ENCODE assay signal across 20 mouse cellular contexts in the genomic region with DNA sequence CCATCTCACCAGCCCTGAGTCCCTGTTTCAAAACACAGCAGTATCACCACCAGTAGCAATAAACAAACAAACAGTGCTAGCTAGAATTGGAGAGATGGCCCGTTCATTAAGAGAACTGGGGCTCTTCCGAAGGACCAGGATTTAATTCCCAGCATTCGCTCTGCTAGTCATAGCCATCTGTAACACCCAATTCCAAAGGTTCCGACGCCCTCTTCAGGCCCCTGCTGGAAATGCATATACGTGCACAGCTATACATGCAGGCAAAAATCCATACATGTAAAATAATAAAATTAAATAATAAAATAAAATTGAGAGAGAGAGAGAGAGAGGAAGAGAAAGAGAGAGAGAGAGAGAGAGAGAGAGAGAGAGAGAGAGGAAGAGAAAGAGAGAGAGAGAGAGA. TPM values are rescaled to one million over a fixed set of nuclear protein-coding genes. Genes with fewer than 3 reads are reported as not detected.
DNase-seq lines count a peak whose midpoint lies in the region; ATAC-seq and TF ChIP-seq lines count a peak whose summit lies in the region.
"Had no signal": no experiment of that assay in that cellular context is flagged by ENCODE, and none has a peak within 500 bp of the region (broad histone marks: within the 10 kb centered on the region; RNA-seq: fewer than 3 reads in every experiment).

No protein-coding gene starts in this region.

- ATAC-seq in erythroblast, adult 5-6 weeks (replicated peaks; ENCODE audit: low FRiP score, poor library complexity, severe bottlenecking), result 0 out of 2 replicates have a peak, but pooled peaks have one; percentile 42
- ATAC-seq in liver, postnatal 0 days, result no peak
- no peak for ATAC-seq in forebrain, embryonic 13.5 days

- no peak overlapping the region for H3K27ac ChIP-seq in liver, postnatal 0 days (ENCODE audit: low read depth)
- H3K27ac ChIP-seq in forebrain, embryonic 13.5 days, result no peak overlapping the region
- H3K27ac ChIP-seq: embryonic facial prominence, embryonic 12.5 days had no signal

- TF ChIP-seq EP300 in liver, postnatal 0 days (IDR thresholded peaks at IDR 0.05; ENCODE audit: low read depth), result no peak

- H3K9ac ChIP-seq in liver, postnatal 0 days (replicated peaks), result no peak overlapping the region
- no peak overlapping the region for H3K9ac ChIP-seq in forebrain, embryonic 13.5 days

- DNase-seq in embryo, embryonic 10.5 days (ENCODE audit: low spot score), result peak; percentile 17
- DNase-seq in embryo, embryonic 11 days, result no peak
- DNase-seq in retina, embryonic 14.5 days (ENCODE audit: low spot score), result peak; percentile 12
- DNase-seq in retina, postnatal 1 day, result no peak
- DNase-seq in liver, postnatal 0 days, result no peak
- DNase-seq in frontal cortex, postnatal 25 days (ENCODE audit: low spot score in 2 of 2), result no peak
- DNase-seq: cerebellum, postnatal 25 days; gastrocnemius, postnatal 10 days; layer of hippocampus, postnatal 36 days; lung, postnatal 10 days; right cerebral cortex, postnatal 25 days; thymus, postnatal 36 days had no signal

- TF ChIP-seq CTCF in liver, postnatal 0 days (IDR thresholded peaks at IDR 0.05; ENCODE audit: low read depth), result peak; percentile 39

- no peaks in the 10 kb centered on the region for H3K36me3 ChIP-seq in liver, postnatal 0 days (replicated peaks; ENCODE audit: insufficient read depth, low read length)
- H3K36me3 ChIP-seq in forebrain, embryonic 13.5 days (ENCODE audit: poor library complexity, severe bottlenecking), result no peaks in the 10 kb centered on the region
- H3K36me3 ChIP-seq: embryonic facial prominence, embryonic 12.5 days; forebrain, embryonic 10.5 days; G1E; heart, embryonic 12.5 days; limb, embryonic 10.5 days had no signal

- no peak overlapping the region for H3K4me3 ChIP-seq in liver, postnatal 0 days (ENCODE audit: low read depth, low read length)
- H3K4me3 ChIP-seq in forebrain, embryonic 13.5 days, result no peak overlapping the region
- H3K4me3 ChIP-seq: embryonic facial prominence, embryonic 12.5 days had no signal

- 73% methylated on average over 6 of the region's 6 CpGs for WGBS in liver, postnatal 0 days (ENCODE audit: insufficient replicate concordance)
- 74% methylated on average over 6 of the region's 6 CpGs for WGBS in forebrain, embryonic 13.5 days

- no peaks in the 10 kb centered on the region for H3K9me3 ChIP-seq in liver, postnatal 0 days (ENCODE audit: low read length)
- H3K9me3 ChIP-seq in forebrain, embryonic 13.5 days (replicated peaks), result no peaks in the 10 kb centered on the region; the same call in 1 of the 2 replicates
- H3K9me3 ChIP-seq: embryonic facial prominence, embryonic 12.5 days; forebrain, embryonic 10.5 days; heart, embryonic 12.5 days; limb, embryonic 10.5 days had no signal

- peaks cover 19% of the 10 kb centered on the region for H3K4me1 ChIP-seq in liver, postnatal 0 days (ENCODE audit: insufficient read depth)
- no peaks in the 10 kb centered on the region for H3K4me1 ChIP-seq in forebrain, embryonic 13.5 days

- H3K4me2 ChIP-seq in liver, postnatal 0 days (ENCODE audit: low read depth, low read length), result no peak overlapping the region
- no peak overlapping the region for H3K4me2 ChIP-seq in forebrain, embryonic 13.5 days

- no peaks in the 10 kb centered on the region for H3K27me3 ChIP-seq in liver, postnatal 0 days (ENCODE audit: insufficient read depth, low read length)
- no peaks in the 10 kb centered on the region for H3K27me3 ChIP-seq in forebrain, embryonic 13.5 days
- H3K27me3 ChIP-seq: embryonic facial prominence, embryonic 12.5 days; heart, embryonic 12.5 days had no signal

RNA-seq across cellular contexts. Expression of gene Tnfsfm13, which starts 23.5 kb away (rescaled TPM):
- total RNA-seq in erythroblast, adult 5-6 weeks (2015; ENCODE audit: low replicate concordance), result 0.38 and 4.8 TPM in 2 replicates
- total RNA-seq in erythroblast, adult 5-6 weeks (2017; ENCODE audit: low replicate concordance), result 2.8 and 5.2 TPM in 2 replicates
- polyA plus RNA-seq in liver, postnatal 0 days (2015; fragmentation: Nextera tagmentation; extraction: Ambion mirVana), result 1.1 and 1.4 TPM in 2 replicates
- 0.45 and 0.87 TPM in 2 replicates for polyA plus RNA-seq in forebrain, embryonic 13.5 days (2015; fragmentation: Nextera tagmentation; extraction: Ambion mirVana)
- total RNA-seq: G1E had no signal
- polyA plus RNA-seq: G1E had no signal

RNA-seq across cellular contexts. Expression of gene Tnfsf12, which starts 23.8 kb away (rescaled TPM):
- total RNA-seq in erythroblast, adult 5-6 weeks (2015; ENCODE audit: low replicate concordance), result 1.3 TPM in 1 of 2 replicates, not detected in the other
- 0.17 and 1.1 TPM in 2 replicates for total RNA-seq in erythroblast, adult 5-6 weeks (2017; ENCODE audit: low replicate concordance)
- polyA plus RNA-seq in liver, postnatal 0 days (2015; fragmentation: Nextera tagmentation; extraction: Ambion mirVana), result 2.8 and 3.6 TPM in 2 replicates
- 1.00 and 1.1 TPM in 2 replicates for polyA plus RNA-seq in forebrain, embryonic 13.5 days (2015; fragmentation: Nextera tagmentation; extraction: Ambion mirVana)
- total RNA-seq: G1E had no signal
- polyA plus RNA-seq: G1E had no signal

RNA-seq across cellular contexts. Expression of gene Tnfsf13, which starts 33.8 kb away (rescaled TPM):
- 9.2 and 17.9 TPM in 2 replicates for total RNA-seq in erythroblast, adult 5-6 weeks (2015; ENCODE audit: low replicate concordance)
- 0.28 and 7.8 TPM in 2 replicates for total RNA-seq in erythroblast, adult 5-6 weeks (2017; ENCODE audit: low replicate concordance)
- polyA plus RNA-seq in liver, postnatal 0 days (2015; fragmentation: Nextera tagmentation; extraction: Ambion mirVana), result 0.46 and 0.83 TPM in 2 replicates
- 0.15 and 0.43 TPM in 2 replicates for polyA plus RNA-seq in forebrain, embryonic 13.5 days (2015; fragmentation: Nextera tagmentation; extraction: Ambion mirVana)
- total RNA-seq: G1E had no signal
- polyA plus RNA-seq: forebrain, embryonic 10.5 days; G1E; intestine, embryonic 14.5 days had no signal

RNA-seq across cellular contexts. Expression of gene Senp3, which starts 37.5 kb away (rescaled TPM):
- total RNA-seq in erythroblast, adult 5-6 weeks (2015; ENCODE audit: low replicate concordance), result 46.4 and 52.3 TPM in 2 replicates
- 10.3 and 18.2 TPM in 2 replicates for total RNA-seq in erythroblast, adult 5-6 weeks (2017; ENCODE audit: low replicate concordance)
- polyA plus RNA-seq in liver, postnatal 0 days (2015; fragmentation: Nextera tagmentation; extraction: Ambion mirVana), result 14.5 and 15.2 TPM in 2 replicates
- polyA plus RNA-seq in forebrain, embryonic 13.5 days (2015; fragmentation: Nextera tagmentation; extraction: Ambion mirVana), result 93.7 and 99.6 TPM in 2 replicates

RNA-seq across cellular contexts. Expression of gene Polr2a, which starts 39.0 kb away (rescaled TPM):
- 56.5 and 58.3 TPM in 2 replicates for total RNA-seq in erythroblast, adult 5-6 weeks (2015; ENCODE audit: low replicate concordance)
- total RNA-seq in erythroblast, adult 5-6 weeks (2017; ENCODE audit: low replicate concordance), result 69.5 and 76.9 TPM in 2 replicates
- 6.6 and 6.8 TPM in 2 replicates for polyA plus RNA-seq in liver, postnatal 0 days (2015; fragmentation: Nextera tagmentation; extraction: Ambion mirVana)
- 23.2 and 24.1 TPM in 2 replicates for polyA plus RNA-seq in forebrain, embryonic 13.5 days (2015; fragmentation: Nextera tagmentation; extraction: Ambion mirVana)

Comparison
In these comparisons a context has a peak if more than half of its experiments do, and no peak if none do; other contexts are left out.
1. DNase-seq: peak in embryo, embryonic 10.5 days (single experiment) and retina, embryonic 14.5 days (single experiment); none in embryo, embryonic 11 days (single experiment), retina, postnatal 1 day (single experiment), liver, postnatal 0 days (single experiment) and frontal cortex, postnatal 25 days (0 of 2).